In genomic region chr1:86586992-86587391, GRCm38 (mm10) we compare ENCODE assay signal across 8 mouse cellular contexts. TPM values are rescaled to one million over a fixed set of nuclear protein-coding genes. Genes with fewer than 3 reads are reported as not detected.
DNase-seq lines count a peak whose midpoint lies in the region; ATAC-seq and TF ChIP-seq lines count a peak whose summit lies in the region.

No protein-coding gene starts in this region.

- DNase-seq in T-cell, adult 2 months (ENCODE audit: low spot score): peak; percentile 79
- peak; percentile 75 to 86 for DNase-seq in cerebellum, postnatal 4 days (ENCODE audit: low spot score in 2 of 2)
- DNase-seq in gastrocnemius, adult 18-20 months (ENCODE audit: low spot score): peak; percentile 73
- peak; percentile 79 to 84 for DNase-seq in left cerebral cortex, adult 2 months (ENCODE audit: extremely low spot score in 1 of 2, low spot score in 2 of 2)
- DNase-seq in right cerebral cortex, adult 2 months (ENCODE audit: low spot score in 2 of 2): peak; percentile 79
- DNase-seq in urinary bladder, postnatal 14 days (ENCODE audit: low spot score): peak; percentile 80

- peak overlapping the region; percentile 88 for H3K9ac ChIP-seq in hindbrain, embryonic 16.5 days (ENCODE audit: low read depth, low read length)

- 0% methylated on average over 26 of the region's 26 CpGs for WGBS in hindbrain, embryonic 16.5 days

- peak overlapping the region; percentile 98 for H3K4me3 ChIP-seq in hindbrain, embryonic 16.5 days (ENCODE audit: low read length)
- peak overlapping the region; percentile 94 for H3K4me3 ChIP-seq in left cerebral cortex, adult 2 months

- H3K4me2 ChIP-seq in hindbrain, embryonic 16.5 days (ENCODE audit: low read length): peak overlapping the region; percentile 82

- peaks cover 15% of the 10 kb centered on the region for H3K4me1 ChIP-seq in hindbrain, embryonic 16.5 days (ENCODE audit: control insufficient read depth, insufficient read depth, low read depth, low read length)

- ATAC-seq in hindbrain, embryonic 16.5 days: peak; percentile 18
- peak; percentile 73 for ATAC-seq in megakaryocyte, adult 5-6 weeks (ENCODE audit: poor library complexity, severe bottlenecking)

- H3K9me3 ChIP-seq in hindbrain, embryonic 16.5 days (ENCODE audit: control insufficient read depth, low read length): no peaks in the 10 kb centered on the region

- no peak for TF ChIP-seq CTCF in left cerebral cortex, adult 2 months (IDR thresholded peaks at IDR 0.05)

- intact Hi-C loops in left cerebral cortex, adult 2 months (cut with DNase I): no loop called here

- peak overlapping the region; percentile 63; the same call in 1 of the 2 replicates for H3K27ac ChIP-seq in hindbrain, embryonic 16.5 days (ENCODE audit: low read depth, low read length)
- H3K27ac ChIP-seq in left cerebral cortex, adult 2 months: peak overlapping the region; percentile 80

- no peaks in the 10 kb centered on the region for H3K27me3 ChIP-seq in hindbrain, embryonic 16.5 days (replicated peaks; ENCODE audit: control insufficient read depth, insufficient read depth, low read length)

- H3K36me3 ChIP-seq in hindbrain, embryonic 16.5 days (ENCODE audit: control insufficient read depth, insufficient read depth, low read length): peaks cover 5% of the 10 kb centered on the region; the same call in 1 of the 2 replicates

RNA-seq across cellular contexts. Expression of gene Cops7b, which starts 4.3 kb away (rescaled TPM):
- 10 to 100 TPM; 10.3 to 10.5 TPM for total RNA-seq in gastrocnemius, adult 18-20 months (2021)
- 57.1 and 62.5 TPM in 2 replicates for polyA plus RNA-seq in hindbrain, embryonic 16.5 days (2015; fragmentation: Nextera tagmentation; extraction: Ambion mirVana)
- 10 to 100 TPM; 24.5 TPM for total RNA-seq in left cerebral cortex, adult 2 months (2021)
- total RNA-seq in megakaryocyte, adult 5-6 weeks (2015): 5.8 and 6.8 TPM in 2 replicates
- total RNA-seq in megakaryocyte, adult 5-6 weeks (2017): 11.8 and 30.3 TPM in 2 replicates

RNA-seq across cellular contexts. Expression of gene Pde6d, which starts 4.6 kb away (rescaled TPM):
- 10 to 100 TPM; 27.5 to 29.3 TPM for total RNA-seq in gastrocnemius, adult 18-20 months (2021)
- 103 and 113 TPM in 2 replicates for polyA plus RNA-seq in hindbrain, embryonic 16.5 days (2015; fragmentation: Nextera tagmentation; extraction: Ambion mirVana)
- total RNA-seq in left cerebral cortex, adult 2 months (2021): 10 to 100 TPM; 43.7 to 50.3 TPM
- total RNA-seq in megakaryocyte, adult 5-6 weeks (2015): 33.6 and 38.8 TPM in 2 replicates
- total RNA-seq in megakaryocyte, adult 5-6 weeks (2017): 14.3 and 17.2 TPM in 2 replicates

Comparison
In these comparisons a context has a peak if more than half of its experiments do, and no peak if none do; other contexts are left out.
1. Peak in every context shown above with its lines: DNase-seq, ATAC-seq, H3K4me3 ChIP-seq and H3K27ac ChIP-seq.